Mouse (Mus musculus) spleen, postnatal 36 days (tissue): ENCODE data around the gene Bicdl1.
A peak's percentile ranks its signal among the peaks of the same experiment; 100 is the strongest.

Experiments used
- DNase-seq, 2 experiments: peaks; one replicate each; pipeline ENCODE4 v3.0.0; 2022; ENCODE audit warnings: low spot score in 2 of 2, mixed read lengths in 1 of 2

Bicdl1 gene

DNA sequence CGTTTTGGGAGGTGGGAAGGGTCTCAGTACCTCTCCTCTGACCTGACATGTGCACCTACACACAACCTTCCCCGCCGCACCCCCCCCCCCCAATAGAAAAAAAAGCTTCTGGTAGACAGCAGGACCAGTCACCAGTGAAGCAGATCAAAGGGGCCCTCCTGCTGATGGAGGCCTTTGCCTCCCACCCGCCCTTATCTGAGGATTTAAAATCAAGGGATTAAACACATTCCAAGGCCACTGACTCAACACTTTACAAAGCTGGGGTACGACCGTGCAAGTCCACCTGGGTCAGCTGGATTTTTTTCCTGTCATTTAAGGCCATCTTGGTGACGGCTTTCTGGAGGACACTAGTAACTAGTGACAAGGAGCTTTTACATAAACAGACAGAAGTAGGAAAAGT is 63.5 kb downstream of the Bicdl1 start:
- no peak for DNase-seq

DNA sequence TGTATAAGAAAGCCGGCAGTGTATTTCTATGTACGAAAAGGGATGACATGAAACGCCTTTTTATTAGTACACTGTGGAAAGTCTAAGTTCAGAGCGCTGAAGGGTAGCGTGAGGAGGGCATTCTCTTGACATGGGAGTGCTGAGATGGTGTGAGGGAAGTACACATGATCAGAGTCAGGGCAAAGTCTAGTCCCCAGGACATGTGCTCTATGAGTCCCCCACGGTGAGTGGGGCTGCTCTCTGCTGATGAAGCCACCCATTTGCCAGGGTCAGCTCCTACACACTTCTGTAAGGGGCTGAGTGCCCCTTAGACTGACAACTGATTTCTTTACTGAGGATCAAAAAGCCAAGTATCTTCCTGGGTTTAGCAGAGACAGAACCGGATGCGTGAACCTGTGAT is 64.2 kb downstream of the Bicdl1 start:
- no peak for DNase-seq

DNA sequence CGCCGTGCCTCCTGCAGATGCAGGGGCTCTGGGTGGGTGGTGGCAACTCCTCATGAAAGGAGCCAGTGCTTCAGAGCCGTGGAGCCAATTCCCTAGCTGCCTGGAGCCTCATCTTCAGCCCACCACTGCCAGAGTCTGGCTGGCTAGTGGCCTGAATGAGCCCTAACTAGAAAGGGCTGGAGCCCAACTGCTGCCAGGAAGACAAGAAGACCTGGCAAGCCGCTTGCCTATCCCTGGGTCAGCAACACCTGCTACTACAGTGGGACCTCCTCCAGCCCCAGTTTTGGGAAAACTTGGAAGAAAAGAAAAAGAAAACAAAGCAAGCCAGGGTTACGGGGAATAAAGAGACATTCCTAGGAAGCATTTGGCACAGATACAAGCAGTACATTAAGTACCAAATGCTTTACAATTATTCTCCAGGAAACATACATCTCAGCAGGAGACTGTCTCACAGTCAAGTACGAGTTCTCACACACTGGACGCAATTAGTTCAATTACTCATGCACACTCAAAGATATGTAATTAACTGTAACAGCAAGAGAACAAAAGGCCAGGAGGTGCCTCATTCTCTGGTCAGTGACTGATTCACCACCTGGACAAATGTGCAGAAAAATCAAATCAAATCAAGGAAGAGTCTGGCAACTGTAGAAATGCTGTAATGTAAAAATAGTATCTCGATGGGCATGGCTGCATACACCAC is 64.9 kb downstream of the Bicdl1 start:
- no peak for DNase-seq

DNA sequence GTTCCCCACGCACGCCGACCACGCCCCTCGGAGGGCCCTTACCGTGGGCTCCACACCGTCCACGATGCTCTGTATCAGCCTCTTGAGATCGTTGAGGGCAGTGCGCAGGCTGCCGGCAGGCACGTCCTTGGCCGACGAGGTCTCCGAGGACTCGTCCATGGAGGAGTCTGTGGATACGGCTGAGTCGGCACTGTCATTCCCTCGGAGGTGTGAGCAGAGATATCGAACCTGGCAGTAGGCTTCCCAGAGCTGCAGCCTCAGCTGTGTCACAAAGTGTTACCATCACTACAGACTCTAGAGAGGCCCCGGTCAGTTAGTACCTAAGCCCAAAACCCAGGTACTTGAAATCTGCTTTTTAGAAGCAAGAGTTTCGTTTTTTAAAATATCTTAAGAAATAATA is 68.8 kb downstream of the Bicdl1 start:
- no peak for DNase-seq

DNA sequence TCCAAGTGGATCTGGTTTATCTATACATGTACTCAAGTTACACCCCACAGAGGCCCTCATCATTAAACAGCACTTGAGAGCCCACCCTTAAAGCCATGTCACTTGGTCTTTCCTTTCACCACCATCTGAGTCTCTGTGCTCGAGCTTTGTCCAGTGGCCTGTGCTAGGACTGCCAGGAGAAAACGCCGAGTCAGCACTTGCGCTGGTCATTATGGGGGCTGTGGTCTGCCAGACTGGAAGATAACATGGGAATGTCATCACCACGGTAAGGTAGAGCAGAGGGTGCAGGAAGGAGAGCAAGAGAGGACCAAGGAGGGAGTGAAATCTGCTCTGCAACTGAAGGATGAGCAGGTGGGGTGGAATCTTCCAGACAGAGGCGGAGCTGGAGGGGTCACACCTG is 73.1 kb downstream of the Bicdl1 start:
- no peak for DNase-seq

DNA sequence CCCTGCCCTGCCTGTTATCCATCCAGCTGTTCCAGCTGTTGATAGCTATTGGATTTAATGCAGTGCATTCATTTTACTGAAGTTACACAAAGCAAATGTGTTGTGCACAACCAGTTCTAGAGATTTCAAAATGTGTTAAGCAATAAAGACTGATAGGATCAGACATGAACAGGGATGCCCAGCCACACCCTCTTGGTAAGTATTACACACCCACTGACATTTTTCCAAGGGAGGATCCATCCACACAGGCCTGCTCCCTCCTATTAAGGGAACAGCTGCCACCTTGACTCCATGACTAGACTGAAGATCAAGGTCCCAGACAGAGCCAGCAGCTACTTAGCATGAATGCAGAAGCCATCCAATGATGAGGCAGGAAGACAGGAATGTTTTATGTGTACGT is 74.2 kb downstream of the Bicdl1 start:
- no peak for DNase-seq

DNA sequence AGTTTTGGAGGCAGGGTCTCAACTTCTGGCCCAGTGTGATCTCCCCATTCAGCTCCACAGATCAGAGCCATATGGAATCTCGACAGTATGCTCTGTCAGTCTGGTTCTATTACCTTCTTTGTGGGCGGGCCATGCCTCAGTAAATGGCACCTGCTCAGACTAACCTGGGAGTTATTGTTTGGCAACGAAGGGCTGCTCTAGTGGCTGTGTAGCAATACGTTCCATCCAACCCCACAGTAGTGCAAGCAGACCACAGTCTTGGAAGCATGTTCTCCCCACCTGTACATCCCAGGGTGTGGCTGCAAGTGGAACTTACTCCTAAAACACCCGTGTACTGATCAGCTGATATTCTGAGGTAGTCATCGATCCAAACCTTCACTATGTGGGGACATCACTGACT is 74.7 kb downstream of the Bicdl1 start:
- DNase-seq, result no peak

DNA sequence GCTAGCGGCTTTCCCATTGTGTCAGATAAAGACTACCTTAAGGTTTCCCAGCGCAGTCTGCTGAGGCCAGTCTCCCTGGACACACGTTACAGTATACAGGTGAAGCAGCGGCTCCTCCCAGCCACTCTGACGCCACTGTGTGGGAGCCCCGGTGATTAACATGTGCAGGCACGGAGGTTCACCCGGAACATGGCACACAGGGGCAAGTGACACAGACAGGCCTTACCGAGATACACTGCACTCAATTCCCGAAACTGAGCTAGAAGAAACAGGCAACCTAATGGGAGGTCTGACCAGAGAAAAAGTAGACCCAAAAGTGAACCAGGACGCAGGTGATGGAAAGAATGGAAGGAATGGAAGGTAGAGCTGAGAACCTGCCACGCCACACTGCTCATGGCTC is 77.6 kb downstream of the Bicdl1 start:
- no peak for DNase-seq

DNA sequence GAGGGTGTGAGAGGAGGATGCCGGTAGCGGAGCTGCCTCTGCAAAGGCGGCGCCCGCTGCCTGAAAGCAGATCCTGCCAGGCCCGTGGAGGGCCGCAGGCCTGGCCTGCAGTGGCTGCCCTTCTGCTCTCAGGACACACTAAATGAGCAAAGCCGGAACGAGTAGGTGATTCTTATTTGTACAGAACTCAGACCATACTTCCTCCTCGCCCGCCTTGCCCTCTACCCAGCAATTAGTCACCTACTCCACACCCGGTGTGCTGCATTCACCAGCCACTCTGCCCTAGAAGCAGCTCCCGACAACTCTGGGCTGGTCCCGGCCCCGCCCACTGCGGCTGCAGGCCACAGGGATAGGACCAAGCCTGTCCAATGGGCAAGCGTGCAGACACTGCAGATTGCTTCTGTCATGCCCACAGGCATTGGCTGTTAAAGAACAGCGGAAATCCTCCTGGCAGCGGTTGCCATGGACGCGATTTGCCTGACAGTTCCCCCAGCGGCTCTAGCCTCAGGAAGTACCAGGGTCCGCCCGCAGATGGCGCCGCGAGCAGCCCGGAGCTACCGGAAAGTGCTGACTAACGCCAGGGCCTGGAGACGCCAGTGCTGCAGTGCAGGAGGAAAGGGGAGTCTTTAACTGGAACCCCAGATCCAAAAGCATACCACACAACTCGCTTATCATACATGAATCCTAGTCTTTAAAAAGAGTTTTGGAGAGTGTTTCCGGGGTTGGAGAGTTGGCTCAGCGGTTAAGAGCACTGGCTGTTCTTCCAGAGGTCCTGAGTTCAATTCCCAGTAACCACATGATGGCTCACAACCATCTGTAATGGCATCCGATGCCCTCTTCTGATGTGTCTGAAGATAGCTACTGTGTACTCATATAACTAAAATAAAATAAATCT is 78.5 kb downstream of the Bicdl1 start:
- DNase-seq, result peak; percentile 99

DNA sequence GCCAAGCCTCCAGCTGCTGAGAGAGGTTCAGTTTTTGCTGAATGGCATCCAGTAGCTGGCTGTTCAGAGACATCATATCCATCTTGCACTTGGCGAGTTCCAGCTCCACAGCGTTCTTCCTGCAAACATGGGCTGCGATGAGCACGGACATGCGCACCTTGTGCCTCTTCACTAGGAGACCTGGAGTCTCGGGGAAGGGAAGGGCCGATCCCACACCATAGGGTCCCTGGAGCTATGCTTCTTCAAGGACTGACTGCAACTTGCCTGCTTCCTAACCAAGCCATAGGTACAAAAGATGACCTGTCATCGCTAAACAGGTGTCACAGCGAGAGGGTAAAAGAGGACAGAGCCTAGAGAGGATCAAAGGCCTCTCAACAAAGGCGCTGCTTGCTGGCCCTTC is 79.6 kb downstream of the Bicdl1 start:
- DNase-seq, result no peak

DNA sequence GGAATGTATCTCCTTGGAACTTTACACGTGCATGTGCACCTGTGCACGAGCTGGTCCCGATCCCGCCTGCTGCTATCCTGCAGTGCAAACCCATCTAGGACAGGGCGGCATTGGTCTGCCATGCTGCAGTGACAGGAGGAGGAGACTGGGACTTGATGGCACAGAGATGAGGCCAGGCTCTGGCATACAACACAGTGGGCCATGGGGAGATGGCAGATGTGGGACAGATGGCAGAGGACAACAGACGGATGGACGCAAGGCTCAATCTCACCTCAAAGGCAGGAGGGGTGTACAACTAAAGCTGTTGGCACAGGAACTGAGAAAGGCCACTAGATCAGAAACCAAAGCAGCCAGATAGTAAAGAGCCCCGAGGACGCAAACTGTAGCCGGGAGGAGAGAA is 80.5 kb downstream of the Bicdl1 start:
- DNase-seq, result no peak

DNA sequence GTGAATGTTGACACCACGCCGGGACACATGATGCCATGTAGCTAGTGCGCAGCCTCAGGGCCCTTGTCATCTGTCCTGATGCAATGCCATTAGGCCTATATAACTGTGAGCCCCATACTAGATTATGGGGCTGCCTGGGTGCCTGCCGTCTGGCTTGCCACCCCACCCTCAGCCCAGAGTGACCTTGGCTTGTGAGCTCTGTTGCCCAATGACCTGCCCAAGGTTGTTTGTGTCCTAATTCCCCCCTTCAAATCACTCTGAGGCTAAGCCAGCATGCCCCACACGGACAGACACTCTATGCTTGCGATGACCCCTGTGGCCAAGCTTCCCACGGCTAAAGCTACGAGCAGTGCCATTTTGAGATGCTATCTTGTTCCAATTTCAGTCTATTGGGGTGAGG is 81.7 kb downstream of the Bicdl1 start:
- DNase-seq, result no peak

DNA sequence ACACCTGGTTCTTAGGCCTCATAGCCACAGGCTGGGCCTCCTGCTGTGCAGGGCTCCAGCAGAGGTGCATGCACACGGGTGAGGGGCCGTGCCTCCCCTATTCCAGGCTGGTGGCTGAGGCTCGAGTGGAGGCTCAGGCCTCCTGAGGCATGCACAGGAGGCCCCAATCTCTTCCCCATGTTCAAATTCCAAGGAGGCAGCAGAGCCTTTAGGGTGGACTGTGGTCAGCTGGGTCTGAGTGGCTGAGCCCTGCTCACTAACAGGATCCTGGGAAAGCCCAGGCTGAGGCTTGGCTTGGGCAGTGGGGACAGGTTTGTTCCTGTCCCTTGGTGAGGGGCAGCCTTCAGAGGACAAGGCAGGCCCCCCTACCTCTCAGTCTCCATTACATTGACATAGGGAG is 82.5 kb downstream of the Bicdl1 start:
- no peak for DNase-seq

DNA sequence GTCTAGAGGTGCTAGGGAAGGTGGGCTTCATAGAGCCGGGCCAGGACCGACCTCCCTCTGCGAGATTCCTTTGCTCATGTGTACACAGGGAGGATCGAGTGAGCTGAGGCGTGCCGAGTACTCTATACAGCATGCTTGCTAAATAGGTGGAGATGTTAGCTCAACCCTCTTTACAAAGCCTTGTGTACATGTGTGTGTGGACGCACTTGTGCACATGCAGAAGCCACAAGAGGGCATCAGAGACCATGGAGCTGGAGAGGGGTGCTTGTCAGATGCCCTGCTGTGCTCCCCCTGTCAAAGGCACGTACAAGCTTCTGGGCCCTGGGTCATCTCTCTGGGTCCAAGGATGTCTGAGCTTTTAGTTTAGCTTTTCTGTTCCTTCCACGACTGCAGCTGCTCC is 87.2 kb downstream of the Bicdl1 start:
- no peak for DNase-seq

DNA sequence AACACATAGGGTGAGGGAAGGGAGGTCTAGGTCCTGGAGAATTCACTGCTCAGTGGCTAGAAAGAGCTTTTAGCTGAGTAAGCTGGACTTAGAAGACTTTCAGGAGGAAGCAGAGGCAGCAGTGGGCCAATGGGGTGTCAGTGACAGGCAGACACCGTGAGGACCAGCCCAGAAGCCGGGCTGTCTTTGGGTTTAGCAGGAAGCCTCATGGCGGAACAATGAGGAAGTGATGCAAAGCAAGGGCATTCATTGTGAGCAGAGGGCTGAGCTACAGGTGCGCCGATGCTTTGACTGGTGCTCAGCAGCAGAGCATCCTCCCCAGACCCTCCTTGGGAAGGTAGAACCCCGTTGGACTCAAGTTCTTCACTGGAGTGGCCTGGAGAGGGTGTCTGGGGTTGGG is 95.9 kb downstream of the Bicdl1 start:
- peak; percentile 75 to 78 for DNase-seq

DNA sequence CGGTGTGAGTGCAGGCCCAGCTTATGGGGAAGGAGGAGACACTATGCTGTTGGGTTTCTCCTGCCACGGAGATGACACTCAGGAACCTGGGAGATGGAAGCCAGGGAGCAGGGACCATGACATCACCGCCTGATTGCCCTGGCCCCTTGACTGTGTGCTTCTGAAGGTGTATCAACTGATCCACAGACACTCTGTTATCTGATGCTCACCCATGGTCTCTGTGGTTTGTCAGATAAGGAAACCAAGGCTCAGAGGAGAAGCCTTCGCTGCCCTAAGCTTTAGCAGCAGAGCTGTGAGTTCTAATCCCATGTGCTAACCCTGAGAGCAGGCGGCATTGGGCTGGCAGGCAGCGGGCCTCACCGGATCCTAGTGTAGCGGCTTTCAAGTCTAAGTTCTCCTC is 97.4 kb downstream of the Bicdl1 start:
- no peak for DNase-seq

DNA sequence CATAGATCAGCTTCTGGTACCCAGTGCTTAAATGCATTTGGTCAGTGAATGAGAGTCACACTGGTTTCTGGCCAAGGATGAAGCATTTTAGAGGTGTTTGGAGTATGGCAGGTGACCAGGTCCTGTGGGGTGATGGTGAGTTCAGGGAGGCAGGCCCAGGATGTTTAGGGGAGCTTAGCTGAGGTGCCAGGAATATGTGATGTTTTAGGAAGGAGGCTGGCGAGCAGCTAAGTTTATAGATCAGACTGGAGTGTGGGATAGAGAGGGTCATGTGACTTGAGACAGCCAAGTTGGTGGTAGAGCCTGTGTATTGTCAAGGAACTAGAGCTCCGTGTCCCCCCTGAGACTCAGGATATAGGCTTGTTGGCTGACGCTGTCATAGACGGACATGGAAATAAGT is 98.4 kb downstream of the Bicdl1 start:
- no peak for DNase-seq

DNA sequence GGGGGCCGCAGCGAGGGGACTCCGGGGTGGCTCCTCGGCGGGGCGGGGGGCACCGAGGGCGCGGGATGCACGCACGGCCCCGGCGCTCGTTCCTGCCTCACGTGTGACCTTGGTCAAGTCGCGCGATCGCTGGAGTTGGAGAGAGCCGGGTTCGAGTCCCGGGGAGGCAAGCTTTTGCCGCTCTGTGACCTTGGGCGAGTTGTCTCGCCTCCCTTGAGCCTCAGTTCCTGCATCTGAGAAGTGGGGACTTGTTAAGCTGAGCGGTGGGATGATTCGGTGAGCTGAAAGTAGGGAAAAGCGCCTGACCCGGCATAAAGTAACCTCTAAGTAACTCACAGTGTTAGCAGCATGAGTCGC is 99.1 kb downstream of the Bicdl1 start:
- DNase-seq, result peak in 1 of 2 experiments; percentile 43

DNA sequence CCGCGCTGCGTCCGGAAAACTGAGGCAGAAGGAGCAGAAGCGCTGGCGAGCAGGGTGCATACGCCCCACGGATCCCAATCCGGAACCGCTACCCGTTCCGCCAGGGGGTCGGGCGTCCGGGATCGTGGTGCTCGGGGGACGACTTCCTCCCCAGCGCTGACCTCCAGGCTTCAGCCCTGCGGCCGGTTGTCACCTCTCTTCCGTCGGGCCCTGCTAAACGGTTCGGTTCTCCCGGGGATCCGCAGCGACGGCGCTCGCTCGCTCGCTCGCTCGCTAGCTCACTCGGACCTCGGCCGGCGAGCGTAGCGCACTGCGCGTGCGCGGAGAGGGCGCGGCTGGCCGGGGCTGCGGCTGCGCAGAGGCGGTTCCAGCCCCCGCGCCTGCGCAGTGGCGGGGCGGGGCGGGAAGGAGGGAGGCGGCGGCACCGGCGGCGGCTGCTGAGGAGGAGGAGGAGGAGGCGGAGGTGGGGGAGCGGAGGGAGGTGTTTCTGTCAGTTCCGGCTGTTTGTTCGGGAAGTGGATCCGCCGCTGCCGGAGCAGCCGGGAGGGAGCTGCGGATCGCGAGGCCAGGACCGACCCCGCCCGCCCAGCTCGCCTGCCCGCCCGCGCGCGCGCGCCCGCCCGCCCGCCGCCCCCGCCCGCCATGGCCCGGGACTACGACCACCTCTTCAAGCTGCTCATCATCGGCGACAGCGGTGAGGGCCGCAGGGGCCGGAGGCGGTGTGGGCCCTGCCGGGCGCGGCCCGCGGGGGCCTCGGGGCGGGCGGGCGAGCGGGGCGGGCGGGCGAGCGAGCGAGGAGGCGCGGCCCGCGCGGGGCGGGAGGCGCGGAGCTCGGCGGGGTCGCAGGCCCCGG is 99.7 kb downstream of the Bicdl1 start, which contains the start of gene Rab35:
Gene Rab35 (plus strand): TSS at position 404 of the 853 bp plus-strand sequence.
- peak; percentile 94 to 95 for DNase-seq

DNA sequence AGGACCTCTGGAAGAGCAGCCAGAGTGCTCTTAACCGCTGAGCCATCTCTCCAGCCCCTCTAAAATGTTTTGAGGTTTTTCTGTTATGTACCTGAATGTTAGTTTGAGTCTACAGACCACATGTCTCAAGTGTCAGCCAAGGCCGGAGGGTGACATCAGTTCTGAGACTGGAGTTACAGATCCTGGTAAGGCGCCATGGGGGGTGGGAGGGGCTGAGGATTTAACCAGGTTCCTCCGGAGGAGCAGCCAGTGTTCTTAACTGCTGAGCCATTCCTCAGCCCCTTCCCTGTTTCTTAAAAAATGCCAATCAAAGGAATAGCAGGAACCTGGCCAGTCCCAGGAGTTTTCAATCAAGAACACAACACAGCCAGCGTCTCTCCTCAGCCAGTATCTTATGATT is 101.1 kb downstream of the Bicdl1 start:
- no peak for DNase-seq

DNA sequence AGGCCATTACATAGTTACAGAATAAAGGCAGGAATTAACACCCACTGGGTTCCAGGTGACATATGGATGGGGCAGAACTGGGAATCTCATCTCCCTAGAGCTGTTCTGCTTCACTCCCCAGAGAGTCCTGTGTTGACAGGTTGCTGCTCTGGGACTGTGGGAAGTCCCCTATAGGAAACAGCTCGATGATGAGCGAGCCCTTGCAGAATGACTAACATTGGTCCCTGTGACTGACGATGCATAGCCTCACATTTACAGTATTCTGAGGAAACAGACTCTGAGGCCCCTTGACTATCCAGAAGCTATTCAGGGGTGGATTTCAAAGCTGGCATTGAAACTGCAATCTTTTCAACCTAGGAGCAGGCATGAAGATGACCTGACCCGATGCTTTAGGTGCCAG is 101.7 kb downstream of the Bicdl1 start:
- no peak for DNase-seq

DNA sequence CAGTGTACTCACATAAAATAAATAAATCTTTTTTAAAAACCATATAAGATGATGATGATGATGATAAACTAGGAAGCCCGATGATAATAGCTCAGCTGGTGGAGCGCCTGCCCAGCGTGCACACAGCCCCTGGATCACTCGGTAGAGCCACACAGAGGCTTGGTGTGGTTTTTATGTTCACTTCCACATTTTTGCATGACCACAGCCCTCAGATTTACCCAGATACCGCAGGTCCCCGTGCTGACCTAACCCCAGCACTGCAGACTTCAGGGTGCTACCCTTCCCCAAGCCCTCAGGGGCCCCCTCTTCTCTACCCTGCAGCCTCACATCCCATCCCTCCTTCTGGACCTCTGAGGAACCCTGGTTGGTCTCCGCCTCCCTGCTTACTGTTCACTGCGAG is 103.3 kb downstream of the Bicdl1 start:
- DNase-seq, result no peak
